Comparison of ENCODE assay signal across 9 mouse cellular contexts in the genomic region with DNA sequence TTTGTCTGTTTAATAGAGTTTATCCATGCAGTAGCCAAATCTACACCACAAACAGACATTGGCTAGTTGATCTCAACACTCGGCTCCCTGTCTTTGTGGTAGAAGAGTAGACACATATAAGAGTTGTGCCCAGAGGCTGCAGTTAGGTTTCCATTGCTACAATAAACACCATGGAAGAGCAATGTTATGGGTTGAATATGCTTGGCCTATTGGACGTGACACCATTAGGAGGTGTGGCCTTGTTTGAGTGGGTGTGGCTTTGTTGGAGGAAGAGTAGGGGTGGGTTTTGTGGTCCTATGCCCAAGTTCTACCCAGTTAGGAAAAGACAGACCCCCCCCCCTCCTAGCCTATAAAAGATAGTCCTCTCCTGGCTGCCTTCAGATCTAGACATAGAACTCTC.
"Had no signal": no experiment of that assay in that cellular context is flagged by ENCODE, and none has a peak within 500 bp of the region (broad histone marks: within the 10 kb centered on the region; RNA-seq: fewer than 3 reads in every experiment).

No protein-coding gene starts in this region.

- H3K27me3 ChIP-seq: intestine, embryonic 15.5 days; kidney, embryonic 15.5 days; limb, embryonic 13.5 days; midbrain, embryonic 13.5 days; stomach, embryonic 15.5 days had no signal

- H3K4me1 ChIP-seq: stomach, embryonic 15.5 days had no signal

- H3K9me3 ChIP-seq: intestine, embryonic 15.5 days; kidney, embryonic 15.5 days; limb, embryonic 13.5 days; liver, embryonic 13.5 days; midbrain, embryonic 13.5 days; stomach, embryonic 15.5 days had no signal

- H3K4me3 ChIP-seq: intestine, embryonic 15.5 days; kidney, embryonic 15.5 days; limb, embryonic 13.5 days; liver, embryonic 13.5 days; midbrain, embryonic 13.5 days; stomach, embryonic 15.5 days had no signal

- H3K27ac ChIP-seq: intestine, embryonic 15.5 days; limb, embryonic 13.5 days; liver, embryonic 13.5 days; midbrain, embryonic 13.5 days had no signal

- ATAC-seq: intestine, embryonic 15.5 days; midbrain, embryonic 13.5 days had no signal

- H3K36me3 ChIP-seq: intestine, embryonic 15.5 days; kidney, embryonic 15.5 days; limb, embryonic 13.5 days; liver, embryonic 13.5 days; midbrain, embryonic 13.5 days; stomach, embryonic 15.5 days had no signal

- DNase-seq: kidney, adult 8-10 months; left cerebral cortex, postnatal 4 days; liver, embryonic 13.5 days had no signal

- H3K9ac ChIP-seq: intestine, embryonic 15.5 days; kidney, embryonic 15.5 days; limb, embryonic 13.5 days; liver, embryonic 13.5 days; lung, embryonic 14.5 days; midbrain, embryonic 13.5 days; stomach, embryonic 15.5 days had no signal

- H3K4me2 ChIP-seq: intestine, embryonic 15.5 days; kidney, embryonic 15.5 days; limb, embryonic 13.5 days; lung, embryonic 14.5 days; midbrain, embryonic 13.5 days; stomach, embryonic 15.5 days had no signal
